Mouse (Mus musculus): ENCODE measurements around the gene Rimbp2.
"Not testable (repeated sequence)": the region's sequence is repeated elsewhere in the genome, so short reads cannot be mapped to it uniquely, and the experiment has no call there.

- not testable (repeated sequence) for TF ChIP-seq POLR2A, CTCF (IDR thresholded peaks at IDR 0.05; ENCODE audit: insufficient read depth, low read depth, low read length)
Observed at GRCm38 (mm10) chr5:128954371-128954770, 1.1 kb upstream of the Rimbp2 start.
